Mouse (Mus musculus) CD8-positive naive resting alpha-beta T cell, adult 2 months (primary cell): ENCODE data around the gene Insl5.

Source experiments
- DNase-seq, 2 experiments: peaks; one replicate each; pipeline ENCODE4 v3.0.0; 2022; ENCODE audit warnings: low read depth in 2 of 2, low spot score in 2 of 2

Gene Insl5

GRCm38 (mm10) chr4:103026621-103027020 is at the start of gene Insl5:
Gene Insl5, minus strand, starts transcription at chr4:103026842.
- DNase-seq, result no peak

- no peak for DNase-seq
Measured at GRCm38 (mm10) chr4:103070631-103071030, 44.0 kb upstream of the Insl5 start.

DNA sequence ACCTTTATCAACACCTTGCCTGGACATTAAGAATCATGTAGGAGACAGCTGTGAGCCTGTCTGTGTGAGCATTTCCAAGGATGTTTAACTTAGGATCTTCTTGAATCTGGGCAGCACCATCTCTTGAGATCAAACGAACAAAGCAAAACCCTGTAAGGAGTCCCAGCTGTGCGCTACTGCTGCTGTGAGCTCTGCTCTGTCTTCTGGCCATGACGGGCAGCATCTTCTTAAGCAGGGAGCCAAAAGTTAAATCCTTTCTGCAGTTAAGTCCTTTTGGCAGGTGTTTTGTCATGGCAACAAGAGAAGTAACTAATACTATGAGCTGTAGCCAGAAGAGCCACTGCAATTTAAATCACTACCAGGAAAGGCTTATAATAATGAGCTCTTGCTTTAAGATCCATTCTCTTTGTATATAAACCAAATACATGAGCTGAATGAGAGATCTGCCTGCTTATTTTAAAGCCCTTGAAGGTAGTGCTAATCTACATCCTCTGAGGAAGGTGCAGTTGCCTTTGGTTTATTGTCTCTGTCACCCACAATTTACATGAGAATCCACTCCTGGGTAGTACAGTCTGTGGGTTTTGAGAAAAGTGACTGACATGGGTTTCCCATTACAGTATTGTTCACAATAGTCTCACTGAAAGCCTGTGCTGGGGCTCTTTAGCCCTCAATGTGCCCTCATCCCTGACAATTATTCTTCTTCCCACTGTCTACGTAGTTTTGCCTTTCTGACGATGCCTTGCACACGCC is 41.4 kb upstream of the Insl5 start:
- no peak for DNase-seq

DNA sequence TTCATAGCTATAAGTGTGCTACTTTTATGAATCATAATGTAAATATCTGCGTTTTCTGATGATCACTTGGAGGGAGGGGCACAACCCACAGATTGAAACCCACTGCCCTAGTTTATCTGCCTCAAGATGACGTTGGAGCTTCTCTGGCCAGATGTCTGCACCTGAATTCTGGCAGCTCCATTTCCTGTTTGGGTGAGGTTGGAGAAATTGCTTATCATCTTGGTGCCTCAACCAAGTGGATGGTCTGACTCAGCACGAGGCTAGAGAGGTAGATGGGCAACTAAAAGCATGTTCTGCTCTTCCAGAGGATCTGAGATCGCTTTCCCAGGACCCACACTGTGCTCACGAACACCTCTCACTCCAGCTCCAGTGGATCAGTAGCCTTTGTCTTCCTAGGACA is 38.3 kb upstream of the Insl5 start:
- DNase-seq, result no peak

DNA sequence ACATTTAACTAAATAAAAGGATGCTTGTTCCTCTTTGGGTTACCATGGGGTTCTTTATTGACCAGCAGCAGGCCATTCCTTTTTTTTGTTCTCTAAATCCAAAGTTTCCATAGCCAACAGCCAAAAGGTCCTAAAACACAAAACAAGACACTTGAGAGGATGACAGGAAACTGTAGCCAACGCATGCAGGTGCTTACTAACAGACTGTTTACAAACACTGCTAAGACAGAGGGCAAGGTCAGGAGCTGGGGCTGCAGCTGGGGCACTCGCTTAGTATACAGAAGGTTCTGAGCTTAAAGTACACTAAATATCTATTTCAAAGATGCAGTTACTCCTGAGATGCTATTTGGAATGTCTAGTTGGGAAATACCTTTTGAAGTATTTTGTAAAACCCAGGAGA is 37.8 kb upstream of the Insl5 start:
- DNase-seq, result no peak

GRCm38 (mm10) chr4:103056909-103057308 is 30.3 kb upstream of the Insl5 start:
- no peak for DNase-seq

- DNase-seq, result no peak
Measured at GRCm38 (mm10) chr4:103048046-103048445, 21.4 kb upstream of the Insl5 start.

DNA sequence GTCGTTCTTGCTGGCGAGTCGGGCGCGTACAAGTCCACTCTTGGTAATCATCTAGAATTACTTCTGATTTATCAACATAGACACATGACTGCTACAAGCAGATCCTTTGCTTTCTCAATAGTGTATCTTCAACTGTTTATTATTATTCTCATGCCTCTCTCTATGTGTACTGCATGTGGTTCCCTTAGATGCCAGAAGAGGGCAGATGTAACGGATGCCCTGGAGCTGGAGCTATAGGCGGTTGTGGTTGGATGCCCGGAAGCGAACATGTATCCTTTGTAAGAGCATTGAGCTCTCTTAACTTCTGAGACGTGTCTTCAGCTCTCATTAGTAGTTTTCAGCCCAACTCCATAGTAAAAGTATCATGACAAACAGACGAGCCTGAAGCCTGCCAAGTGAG is 16.4 kb upstream of the Insl5 start:
- DNase-seq, result no peak

- DNase-seq, result no peak
Measured at GRCm38 (mm10) chr4:103039838-103040191, 13.2 kb upstream of the Insl5 start.

DNA sequence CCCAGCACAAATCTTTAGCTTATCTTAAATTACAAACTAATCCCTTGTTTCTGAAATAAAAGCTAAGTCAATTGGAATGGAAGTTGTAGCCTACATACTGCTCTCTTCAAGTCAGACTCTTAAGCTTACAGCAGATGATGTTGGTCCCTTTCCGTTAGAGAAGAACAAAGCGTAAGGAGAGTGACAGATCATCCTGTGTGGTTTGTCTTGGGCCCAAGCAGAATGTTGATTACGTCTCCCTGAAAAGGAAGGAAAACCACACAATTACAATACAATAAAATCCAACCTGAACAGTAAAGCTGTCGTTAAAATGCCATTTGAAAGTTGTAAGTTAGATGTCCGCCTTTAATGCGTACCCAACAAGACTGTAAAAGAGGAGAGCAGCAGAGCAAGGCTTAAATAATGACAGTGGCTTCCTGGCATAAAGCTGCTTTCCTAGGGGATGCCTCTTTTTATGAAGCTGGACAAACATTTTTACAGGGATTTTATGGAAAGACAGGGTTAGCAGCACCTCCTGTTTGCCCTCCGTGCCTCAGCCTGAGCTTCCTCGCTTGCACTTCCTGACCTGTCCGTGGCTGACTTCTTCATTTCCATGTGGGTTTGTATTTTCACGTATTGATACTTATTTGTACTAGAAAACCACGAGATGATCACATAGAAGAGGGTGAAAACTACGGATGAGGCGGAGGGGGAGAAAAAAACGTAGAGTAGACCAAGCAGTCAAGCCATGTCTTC is 12.6 kb upstream of the Insl5 start:
- DNase-seq, result peak; percentile 3 to 39

DNA sequence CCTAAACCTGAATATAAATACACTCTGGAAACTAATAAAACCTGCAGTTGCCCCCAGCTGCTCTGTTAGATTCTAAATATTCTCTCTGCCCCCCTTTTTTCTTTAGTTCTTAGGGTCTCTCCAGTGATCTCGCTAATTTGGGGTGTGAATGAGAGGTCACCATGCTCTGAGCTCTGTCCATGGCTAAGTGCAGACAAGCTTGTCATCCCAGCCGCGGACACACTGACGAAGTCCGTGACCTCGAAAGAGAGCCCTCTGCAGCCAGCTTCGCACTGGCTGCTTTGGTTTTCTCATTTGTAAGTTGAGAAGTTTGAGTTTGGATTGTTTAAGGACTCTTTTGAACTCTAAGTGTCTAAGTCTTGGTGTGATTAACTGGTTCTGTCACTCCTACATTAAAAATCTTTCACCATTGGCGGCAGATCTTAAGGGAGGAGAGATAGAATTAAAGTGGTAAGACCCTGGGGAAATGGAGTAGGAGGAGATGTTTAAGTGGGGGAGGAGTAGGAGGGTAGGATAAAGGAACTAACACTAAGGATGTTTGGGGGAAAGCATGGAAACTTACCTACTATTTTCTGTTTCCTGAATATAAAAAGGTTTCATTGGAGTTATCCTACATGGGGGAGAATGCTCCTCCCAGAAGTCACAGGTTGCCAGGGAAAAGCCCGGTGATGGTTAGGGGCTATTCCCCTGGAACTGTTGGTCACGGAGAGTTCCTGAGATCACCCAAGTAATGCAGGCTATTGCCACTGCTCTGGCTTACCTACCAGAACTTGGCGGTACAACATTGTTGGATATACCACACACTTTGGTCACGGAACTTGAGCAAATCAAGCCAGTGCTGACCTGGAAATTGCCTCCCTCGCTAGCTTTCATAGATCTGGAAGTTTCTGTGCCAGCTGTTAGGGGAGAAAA is 1.8 kb upstream of the Insl5 start:
- DNase-seq, result no peak

DNA sequence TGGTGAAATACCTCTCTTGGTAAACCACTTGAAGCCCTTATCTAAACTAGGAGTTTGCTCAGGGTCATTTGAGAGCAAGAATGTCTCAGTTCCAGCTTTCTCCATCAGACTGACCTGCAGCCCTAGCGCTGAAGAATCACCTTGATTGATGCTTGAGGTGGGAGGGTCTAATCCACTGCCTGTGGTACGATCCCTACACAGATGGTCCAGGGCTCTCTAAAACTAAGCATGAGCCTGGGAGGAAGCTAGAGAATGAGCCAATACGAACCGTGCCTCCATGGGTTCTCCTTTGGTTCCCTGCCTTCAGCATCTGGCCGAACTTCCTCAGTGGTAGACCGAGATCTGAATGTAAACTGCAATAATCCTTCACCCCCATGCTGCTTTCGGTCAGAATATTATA is 1.1 kb upstream of the Insl5 start:
- DNase-seq, result no peak

DNA sequence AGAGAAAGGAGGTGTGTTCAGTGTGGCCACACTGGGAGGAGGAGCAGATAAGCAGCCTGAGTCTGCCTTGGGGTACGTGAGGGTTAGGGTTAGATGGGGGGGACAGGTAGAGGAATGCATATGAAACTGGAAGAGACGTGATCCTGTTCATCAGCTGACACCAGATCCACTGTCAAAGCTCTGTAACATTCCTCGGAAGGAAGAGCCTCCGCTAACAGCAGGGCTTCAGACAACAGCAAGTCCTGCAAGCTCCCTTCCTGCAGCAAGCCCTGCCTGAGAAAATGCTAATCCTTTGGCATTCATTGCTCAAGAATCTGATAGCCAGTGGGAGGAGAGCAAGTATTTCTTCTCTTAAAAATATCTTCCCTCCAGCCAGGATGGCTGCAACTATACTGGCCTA is 13.2 kb downstream of the Insl5 start:
- no peak for DNase-seq

DNA sequence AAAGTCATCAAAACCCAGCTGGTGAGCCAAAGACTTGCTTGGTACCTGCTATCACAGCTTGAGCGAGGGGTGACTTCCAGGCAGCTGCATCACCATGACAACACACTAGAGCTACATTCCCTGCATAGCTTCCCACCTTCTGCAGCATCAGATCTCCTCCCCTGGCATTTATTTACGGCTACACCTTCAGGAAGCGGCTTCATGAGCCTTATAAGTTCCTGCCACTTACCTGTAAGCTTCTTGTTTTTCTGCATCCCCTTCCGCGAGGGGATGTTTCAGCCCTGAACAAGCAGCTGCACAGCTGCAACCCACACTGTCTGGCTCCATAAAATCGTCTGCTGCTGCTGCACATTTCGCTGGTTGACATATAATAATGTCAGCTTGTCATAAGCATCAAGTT is 14.8 kb downstream of the Insl5 start:
- no peak for DNase-seq

DNA sequence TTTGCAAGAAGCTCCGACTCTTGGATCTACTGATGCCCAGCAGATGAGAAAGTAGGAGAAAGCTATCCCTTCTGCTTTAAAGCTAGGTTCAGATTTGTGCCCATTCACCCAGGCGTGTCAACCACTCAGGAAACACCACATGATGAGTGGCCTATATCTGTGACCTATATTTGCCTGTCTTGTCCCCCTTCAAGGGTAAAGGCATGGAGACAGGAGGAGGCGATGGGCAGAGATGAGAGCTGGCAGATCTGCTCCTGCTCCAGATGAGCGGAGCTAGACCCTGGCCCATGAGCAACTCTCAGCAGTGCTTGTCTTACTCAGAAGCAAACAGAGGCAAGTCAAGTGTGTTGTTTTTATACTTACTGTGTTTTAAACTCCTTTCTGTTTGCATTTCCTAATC is 15.9 kb downstream of the Insl5 start:
- DNase-seq, result no peak

DNA sequence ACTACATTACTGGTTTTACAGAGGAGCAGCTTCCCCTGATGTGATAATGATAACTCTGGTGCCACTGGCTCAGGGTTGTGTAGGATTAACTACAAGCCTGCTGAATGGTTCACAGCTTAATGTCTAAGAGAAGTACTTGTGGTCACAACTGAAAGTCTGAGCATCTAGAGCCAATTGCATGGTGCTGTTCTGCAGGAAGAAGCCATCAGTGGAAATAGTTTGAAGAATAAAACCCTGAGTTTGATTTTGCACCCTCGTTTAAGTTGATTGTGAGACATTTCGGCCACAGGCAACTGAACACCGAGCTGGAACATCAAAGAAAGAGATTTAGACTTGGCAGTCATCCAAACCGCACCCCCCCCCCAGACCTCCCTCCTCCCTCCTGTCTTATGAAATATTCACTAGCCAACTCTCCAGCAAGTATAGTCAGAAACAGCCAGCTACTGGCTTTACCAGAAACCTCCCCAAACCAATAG is 19.7 kb downstream of the Insl5 start:
- DNase-seq, result peak in 1 of 2 experiments; percentile 18

DNA sequence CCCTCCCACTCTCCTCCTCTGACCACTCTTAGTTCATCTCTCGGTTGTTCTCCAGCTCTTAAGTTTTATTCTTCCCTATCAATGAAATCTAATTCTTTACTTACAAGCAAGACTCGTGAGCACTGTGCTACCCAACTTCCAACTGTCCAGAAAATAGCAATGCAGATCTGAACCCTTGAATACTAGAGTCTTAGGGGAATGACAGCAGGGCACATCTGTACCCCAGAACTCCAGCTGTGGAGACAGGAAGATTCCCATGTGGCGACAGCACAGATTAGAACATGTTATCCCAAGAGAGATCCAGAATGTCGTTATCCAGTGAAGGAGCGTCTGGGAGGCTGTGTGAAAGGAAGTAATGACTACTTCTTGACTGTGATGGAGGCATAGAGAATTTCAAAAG is 20.4 kb downstream of the Insl5 start:
- DNase-seq, result no peak

DNA sequence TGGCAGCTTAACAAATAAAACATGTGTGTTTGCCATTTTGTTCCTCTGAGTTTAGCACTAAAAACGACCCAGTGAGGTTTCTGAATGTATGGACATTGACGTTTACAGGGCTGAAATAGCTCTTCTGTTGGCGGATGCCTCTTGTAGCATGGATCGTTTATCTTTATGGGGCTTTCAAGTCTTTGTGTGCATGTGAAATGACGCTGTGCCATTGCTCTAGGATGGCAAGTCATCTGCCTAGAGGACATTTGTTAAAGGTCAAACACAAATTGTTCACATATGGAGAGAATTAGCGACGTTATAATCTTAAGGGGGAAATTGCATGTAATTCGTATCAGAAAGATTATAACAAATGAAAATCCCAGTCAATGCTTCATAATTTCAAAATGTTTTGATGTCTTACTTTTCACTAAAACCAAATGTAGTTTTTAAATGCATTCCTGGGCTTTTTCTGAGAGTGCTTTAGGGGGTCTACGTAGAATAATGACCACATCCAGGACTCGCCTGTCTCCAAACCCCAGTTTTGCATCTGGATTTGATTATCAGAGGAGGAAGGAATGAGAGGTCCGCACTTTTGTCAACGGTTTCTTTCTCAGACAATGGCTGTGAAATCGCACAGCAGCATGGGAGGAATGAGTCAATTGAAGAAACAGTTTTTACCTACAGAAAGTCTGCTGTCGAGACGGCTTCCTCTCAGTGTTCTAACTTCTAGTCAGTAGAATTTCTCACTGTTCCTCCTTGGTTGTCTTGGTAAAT is 21.3 kb downstream of the Insl5 start:
- no peak for DNase-seq

DNA sequence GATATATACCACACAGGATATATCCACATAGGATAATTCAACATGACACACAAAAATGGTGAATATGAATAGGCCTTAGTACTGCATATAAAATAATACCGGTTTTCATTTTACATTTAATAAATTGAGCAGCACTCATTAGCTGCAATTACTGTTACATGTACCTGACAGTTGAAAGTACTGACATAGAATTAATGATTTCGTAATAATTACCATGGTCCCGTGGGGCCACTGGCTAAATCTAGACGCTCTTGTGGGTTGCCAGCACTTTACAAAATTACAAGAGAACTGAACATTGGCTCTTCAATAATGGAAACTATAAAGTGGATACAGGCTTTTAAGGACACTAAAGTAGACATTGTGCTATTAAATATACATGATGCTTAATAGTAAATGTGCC is 22.0 kb downstream of the Insl5 start:
- DNase-seq, result no peak

GRCm38 (mm10) chr4:102991685-102992084 is 35.0 kb downstream of the Insl5 start:
- no peak for DNase-seq
